Mouse (Mus musculus): ENCODE measurements around the gene Pitpna.

GRCm38 (mm10) chr11:75660941-75661800 lies 73.3 kb downstream of the Pitpna start:
- no peak for TF ChIP-seq CTCF (IDR thresholded peaks at IDR 0.05)
- TF ChIP-seq POLR2A (IDR thresholded peaks at IDR 0.05; ENCODE audit: insufficient read depth, low read depth, low read length) = no peak

All from heart, adult 2 months (tissue).